Mouse (Mus musculus): ENCODE data around the gene Tmem247. TPM values are rescaled to one million over a fixed set of nuclear protein-coding genes. Genes with fewer than 3 reads are reported as not detected.
A peak's percentile ranks its signal among the peaks of the same experiment; 100 is the strongest.

The Tmem247 gene
- polyA plus RNA-seq, 1 experiment from 2014 or later, result not detected

GRCm38 (mm10) chr17:86903596-86903995 is 13.6 kb upstream of the Tmem247 start:
- no peak overlapping the region for H3K27ac ChIP-seq
- 20% methylated on average over 7 of the region's 7 CpGs for WGBS
- peaks cover 18% of the 10 kb centered on the region for H3K27me3 ChIP-seq
- H3K9ac ChIP-seq, result no peak overlapping the region
- no peak for ATAC-seq (ENCODE audit: low FRiP score)
- no peaks in the 10 kb centered on the region for H3K36me3 ChIP-seq
- H3K4me1 ChIP-seq (replicated peaks), result peaks cover 27% of the 10 kb centered on the region
- H3K4me2 ChIP-seq, result no peak overlapping the region
- H3K9me3 ChIP-seq, result no peaks in the 10 kb centered on the region
- no peak overlapping the region for H3K4me3 ChIP-seq

GRCm38 (mm10) chr17:86904206-86904605 is 12.9 kb upstream of the Tmem247 start:
- no peak overlapping the region for H3K9ac ChIP-seq
- H3K4me2 ChIP-seq, result no peak overlapping the region
- H3K4me3 ChIP-seq, result no peak overlapping the region
- H3K27me3 ChIP-seq, result peaks cover 18% of the 10 kb centered on the region
- no peaks in the 10 kb centered on the region for H3K9me3 ChIP-seq
- no peaks in the 10 kb centered on the region for H3K36me3 ChIP-seq
- no peak overlapping the region for H3K27ac ChIP-seq
- peaks cover 27% of the 10 kb centered on the region for H3K4me1 ChIP-seq (replicated peaks)
- no peak for ATAC-seq (ENCODE audit: low FRiP score)
- 65% methylated on average over 3 of the region's 3 CpGs for WGBS

GRCm38 (mm10) chr17:86905297-86906135 is 11.6 kb upstream of the Tmem247 start:
- peak; percentile 57 for ATAC-seq (ENCODE audit: low FRiP score)
- Histone ChIP-seq H3K9ac (no peak overlapping the region), H3K36me3 (no peaks in the 10 kb centered on the region), H3K4me1 (replicated peaks) (peaks cover 27% of the 10 kb centered on the region), H3K4me2 (peak overlapping the region; percentile 11), H3K9me3 (no peaks in the 10 kb centered on the region), H3K27ac (peak overlapping the region; percentile 73), H3K27me3 (peaks cover 18% of the 10 kb centered on the region), H3K4me3 (no peak overlapping the region)
- 18% methylated on average over 19 of the region's 19 CpGs for WGBS

- Histone ChIP-seq H3K9ac (no peak overlapping the region), H3K4me1 (replicated peaks) (peaks cover 27% of the 10 kb centered on the region), H3K4me2 (peak overlapping the region; percentile 11), H3K4me3 (no peak overlapping the region), H3K27me3 (peaks cover 18% of the 10 kb centered on the region), H3K27ac (peak overlapping the region; percentile 73; the same call in 1 of the 2 replicates), H3K36me3 (no peaks in the 10 kb centered on the region), H3K9me3 (no peaks in the 10 kb centered on the region)
- WGBS, result 5% methylated on average over 9 of the region's 9 CpGs
- ATAC-seq (ENCODE audit: low FRiP score), result peak; percentile 57
Observed at GRCm38 (mm10) chr17:86906136-86906461, 11.0 kb upstream of the Tmem247 start.

- WGBS, result 30% methylated on average over 6 of the region's 6 CpGs
- ATAC-seq (ENCODE audit: low FRiP score), result no peak
- Histone ChIP-seq H3K27me3 (peaks cover 18% of the 10 kb centered on the region), H3K9ac (no peak overlapping the region), H3K9me3 (no peaks in the 10 kb centered on the region), H3K4me3 (no peak overlapping the region), H3K4me2 (no peak overlapping the region), H3K4me1 (replicated peaks) (peaks cover 27% of the 10 kb centered on the region), H3K36me3 (no peaks in the 10 kb centered on the region), H3K27ac (no peak overlapping the region)
Observed at GRCm38 (mm10) chr17:86906601-86907000, 10.5 kb upstream of the Tmem247 start.

GRCm38 (mm10) chr17:86907092-86907491 is 10.1 kb upstream of the Tmem247 start:
- Histone ChIP-seq H3K4me2 (no peak overlapping the region), H3K9me3 (no peaks in the 10 kb centered on the region), H3K4me1 (replicated peaks) (peaks cover 27% of the 10 kb centered on the region), H3K36me3 (no peaks in the 10 kb centered on the region), H3K9ac (no peak overlapping the region), H3K27me3 (peaks cover 18% of the 10 kb centered on the region), H3K27ac (no peak overlapping the region), H3K4me3 (no peak overlapping the region)
- no peak for ATAC-seq (ENCODE audit: low FRiP score)
- WGBS, result 76% methylated on average over 3 of the region's 3 CpGs

- H3K36me3 ChIP-seq, result no peaks in the 10 kb centered on the region
- no peak for ATAC-seq (ENCODE audit: low FRiP score)
- no peak overlapping the region for H3K4me3 ChIP-seq
- H3K4me1 ChIP-seq (replicated peaks), result peaks cover 27% of the 10 kb centered on the region
- no peak overlapping the region for H3K9ac ChIP-seq
- no peak overlapping the region for H3K27ac ChIP-seq
- WGBS, result 77% methylated on average over 8 of the region's 8 CpGs
- H3K4me2 ChIP-seq, result no peak overlapping the region
- H3K9me3 ChIP-seq, result no peaks in the 10 kb centered on the region
- H3K27me3 ChIP-seq, result peaks cover 15% of the 10 kb centered on the region
Observed at GRCm38 (mm10) chr17:86908316-86908715, 8.8 kb upstream of the Tmem247 start.

- H3K9ac ChIP-seq, result no peak overlapping the region
- no peaks in the 10 kb centered on the region for H3K9me3 ChIP-seq
- peaks cover 15% of the 10 kb centered on the region for H3K27me3 ChIP-seq
- no peak overlapping the region for H3K4me2 ChIP-seq
- no peak overlapping the region for H3K4me3 ChIP-seq
- ATAC-seq (ENCODE audit: low FRiP score), result no peak
- no peak overlapping the region for H3K27ac ChIP-seq
- H3K36me3 ChIP-seq, result no peaks in the 10 kb centered on the region
- WGBS, result 69% methylated on average over 14 of the region's 14 CpGs
- H3K4me1 ChIP-seq (replicated peaks), result peaks cover 11% of the 10 kb centered on the region
Observed at GRCm38 (mm10) chr17:86909733-86910495, 7.2 kb upstream of the Tmem247 start.

GRCm38 (mm10) chr17:86911261-86911660 is 5.9 kb upstream of the Tmem247 start:
- H3K9ac ChIP-seq, result no peak overlapping the region
- no peaks in the 10 kb centered on the region for H3K9me3 ChIP-seq
- H3K27ac ChIP-seq, result no peak overlapping the region
- H3K27me3 ChIP-seq, result peaks cover 15% of the 10 kb centered on the region
- no peaks in the 10 kb centered on the region for H3K36me3 ChIP-seq
- 59% methylated on average over 5 of the region's 5 CpGs for WGBS
- H3K4me1 ChIP-seq (replicated peaks), result no peaks in the 10 kb centered on the region
- no peak overlapping the region for H3K4me2 ChIP-seq
- H3K4me3 ChIP-seq, result no peak overlapping the region
- no peak for ATAC-seq (ENCODE audit: low FRiP score)

- 82% methylated on average over 7 of the region's 7 CpGs for WGBS
- Histone ChIP-seq H3K36me3 (no peaks in the 10 kb centered on the region), H3K27me3 (peaks cover 3% of the 10 kb centered on the region; the same call in 1 of the 2 replicates), H3K27ac (no peak overlapping the region), H3K4me1 (replicated peaks) (no peaks in the 10 kb centered on the region), H3K4me3 (no peak overlapping the region), H3K9me3 (no peaks in the 10 kb centered on the region), H3K4me2 (no peak overlapping the region), H3K9ac (no peak overlapping the region)
- ATAC-seq (ENCODE audit: low FRiP score), result no peak
Observed at GRCm38 (mm10) chr17:86913003-86913607, 4.0 kb upstream of the Tmem247 start.

GRCm38 (mm10) chr17:86915540-86915939 is 1.6 kb upstream of the Tmem247 start:
- H3K4me1 ChIP-seq (replicated peaks), result no peaks in the 10 kb centered on the region
- H3K9ac ChIP-seq, result no peak overlapping the region
- ATAC-seq (ENCODE audit: low FRiP score), result no peak
- no peaks in the 10 kb centered on the region for H3K27me3 ChIP-seq
- no peak overlapping the region for H3K27ac ChIP-seq
- no peak overlapping the region for H3K4me2 ChIP-seq
- H3K36me3 ChIP-seq, result no peaks in the 10 kb centered on the region
- H3K9me3 ChIP-seq, result no peaks in the 10 kb centered on the region
- H3K4me3 ChIP-seq, result no peak overlapping the region
- WGBS, result 83% methylated on average over 4 of the region's 4 CpGs

- Histone ChIP-seq H3K36me3 (no peaks in the 10 kb centered on the region), H3K4me3 (no peak overlapping the region), H3K9me3 (no peaks in the 10 kb centered on the region), H3K27ac (no peak overlapping the region), H3K4me1 (replicated peaks) (no peaks in the 10 kb centered on the region), H3K4me2 (no peak overlapping the region), H3K27me3 (no peaks in the 10 kb centered on the region), H3K9ac (no peak overlapping the region)
- 82% methylated on average over 6 of the region's 6 CpGs for WGBS
- ATAC-seq (ENCODE audit: low FRiP score), result no peak
Observed at GRCm38 (mm10) chr17:86918786-86919185, 1.6 kb downstream of the Tmem247 start.
